Mouse (Mus musculus): ENCODE results near the gene Lsr.

GRCm38 (mm10) chr7:30965677-30966076 is 7.6 kb downstream of the Lsr start:
- TF ChIP-seq CTCF (IDR thresholded peaks at IDR 0.05; ENCODE audit: low read depth) (no peak), EP300 (IDR thresholded peaks at IDR 0.05; ENCODE audit: low read depth) (no peak)
